Mouse (Mus musculus) 3134 (cell line): ENCODE data around the gene Zfp639.

ENCODE experiments used
- DNase-seq: peaks from one replicate; pipeline ENCODE4 v3.0.0-alpha.2; 2011; ENCODE audit warnings: low spot score; ENCODE audit not compliant: insufficient read length; ENCODE audit errors: extremely low read depth

The Zfp639 gene

GRCm38 (mm10) chr3:32509496-32510374 lies at the start of gene Zfp639:
Zfp639 (plus strand) TSS chr3:32510259.
- DNase-seq: peak; percentile 35

- no peak for DNase-seq
Observed at GRCm38 (mm10) chr3:32467321-32467720, 42.7 kb upstream of the Zfp639 start.

GRCm38 (mm10) chr3:32468411-32468810 lies 41.6 kb upstream of the Zfp639 start:
- DNase-seq: no peak

- DNase-seq: no peak
Observed at GRCm38 (mm10) chr3:32470449-32470848, 39.6 kb upstream of the Zfp639 start.

GRCm38 (mm10) chr3:32471098-32471497 lies 39.0 kb upstream of the Zfp639 start:
- no peak for DNase-seq

GRCm38 (mm10) chr3:32472191-32472900 lies 37.7 kb upstream of the Zfp639 start:
- no peak for DNase-seq

GRCm38 (mm10) chr3:32473184-32473583 lies 36.9 kb upstream of the Zfp639 start:
- DNase-seq: no peak

GRCm38 (mm10) chr3:32479961-32480360 lies 30.1 kb upstream of the Zfp639 start:
- DNase-seq: no peak

GRCm38 (mm10) chr3:32483035-32483434 lies 27.0 kb upstream of the Zfp639 start:
- no peak for DNase-seq

- DNase-seq: peak; percentile 71
Observed at GRCm38 (mm10) chr3:32486543-32486942, 23.5 kb upstream of the Zfp639 start.

GRCm38 (mm10) chr3:32488172-32488571 lies 21.9 kb upstream of the Zfp639 start:
- no peak for DNase-seq

GRCm38 (mm10) chr3:32490076-32490927 lies 19.8 kb upstream of the Zfp639 start:
- DNase-seq: no peak

- no peak for DNase-seq
Observed at GRCm38 (mm10) chr3:32490928-32491315, 19.1 kb upstream of the Zfp639 start.

GRCm38 (mm10) chr3:32492097-32493090 lies 17.7 kb upstream of the Zfp639 start, which contains the start of gene Kcnmb3:
Kcnmb3 (minus strand) TSS chr3:32492231.
- DNase-seq: no peak

- no peak for DNase-seq
Observed at GRCm38 (mm10) chr3:32494387-32495087, 15.5 kb upstream of the Zfp639 start.

GRCm38 (mm10) chr3:32495088-32495770 lies 14.8 kb upstream of the Zfp639 start:
- DNase-seq: peak; percentile 61

GRCm38 (mm10) chr3:32495856-32496710 lies 14.0 kb upstream of the Zfp639 start:
- peak; percentile 77 for DNase-seq

GRCm38 (mm10) chr3:32496711-32497070 lies 13.4 kb upstream of the Zfp639 start:
- DNase-seq: peak; percentile 78
